Mouse (Mus musculus) activated CD4-positive, CD25-positive, alpha-beta regulatory T cell (primary cell): Measurements from ENCODE around the gene Dnajc13. TPM values are rescaled to one million over a fixed set of nuclear protein-coding genes. Genes with fewer than 3 reads are reported as not detected.

Source experiments
- polyA plus RNA-seq, 2 experiments: library from polyadenylated mRNA; unstranded; fragments of 100-300 nt; shearing (Covaris generic); gene quantifications; one replicate each; pipeline ENCODE4 v1.2.1; 2017

Gene Dnajc13
- polyA plus RNA-seq = 10 to 100 TPM; 32.8 to 33.6 TPM

DNA sequence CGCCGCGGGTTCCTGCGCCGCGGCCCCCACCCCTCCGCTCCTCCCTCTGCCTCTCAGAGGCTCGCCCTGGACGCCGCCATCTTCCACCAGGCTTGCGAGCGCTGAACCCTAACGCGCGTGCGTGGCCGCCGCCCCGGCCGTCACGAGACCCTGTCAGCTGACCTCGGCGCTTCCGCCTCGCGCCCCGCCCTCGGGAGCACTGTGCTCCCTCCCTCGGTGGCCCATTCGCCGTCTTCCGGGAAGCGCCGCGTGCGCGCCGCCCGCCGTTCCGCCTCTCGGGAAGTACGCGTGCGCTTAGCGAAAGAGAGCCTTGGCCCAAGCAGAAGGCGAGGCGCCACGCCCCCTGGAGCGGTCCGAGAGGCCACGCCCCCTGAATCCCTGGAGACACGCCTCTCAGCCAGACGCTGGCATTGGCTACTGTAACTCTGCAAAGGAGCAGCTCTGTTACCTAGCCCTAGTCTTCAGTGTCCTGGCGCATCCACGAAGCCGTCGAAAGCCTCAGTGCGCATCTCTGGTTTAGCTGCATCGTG is at the start of gene Dnajc13:
TSS of gene Dnajc13 (minus strand) at position 108 of the 530 bp plus-strand sequence.

GRCm38 (mm10) chr9:104126833-104127232 is 135.9 kb downstream of the Dnajc13 start, which contains the start of gene Ackr4:
Gene Ackr4 (minus strand): TSS chr9:104126933.

Other genes starting within 250 kb of the Dnajc13 start
- not detected for gene Gm28305, start 222.3 kb downstream of the Dnajc13 start, polyA plus RNA-seq
- 10 to 100 TPM; 36.5 to 41.4 TPM for gene Uba5, start 199.8 kb downstream of the Dnajc13 start, polyA plus RNA-seq
- gene Acad11, start 199.6 kb downstream of the Dnajc13 start, polyA plus RNA-seq = 1 to 10 TPM; 1.6 to 6.5 TPM
- under 1 TPM; 0.32 to 0.55 TPM for gene Ackr4, start 136.0 kb downstream of the Dnajc13 start, polyA plus RNA-seq
- 1 to 10 TPM; 1.9 to 5.2 TPM for gene Acpp, start 74.8 kb upstream of the Dnajc13 start, polyA plus RNA-seq